Mouse (Mus musculus) intestine, postnatal 0 days (tissue): ENCODE data around the gene Adgrg1. TPM values are rescaled to one million over a fixed set of nuclear protein-coding genes. Genes with fewer than 3 reads are reported as not detected.

Source experiments
- ATAC-seq: fragments of 200-750 bp; cut with Nextera tagmentation; 2 replicates; pipeline ENCODE4 v1.8.0; 2017; ENCODE audit warnings: mild to moderate bottlenecking, moderate TSS enrichment, moderate library complexity
- H3K27ac ChIP-seq: fragments of 300-500 bp; sonication (generic); 2 replicates; pipeline ENCODE4 v1.5.1; 2014; ENCODE audit warnings: mild to moderate bottlenecking, low read depth, low read length, moderate library complexity
- H3K27me3 ChIP-seq: fragments of 300-500 bp; sonication (generic); replicated peaks from 2 replicates; pipeline ENCODE4 v1.6.1; 2014; ENCODE audit warnings: low read length, mixed read lengths; ENCODE audit not compliant: control insufficient read depth, insufficient read depth
- H3K36me3 ChIP-seq: fragments of 300-500 bp; sonication (generic); 2 replicates; pipeline ENCODE4 v1.6.1; 2014; ENCODE audit warnings: mild to moderate bottlenecking, moderate library complexity; ENCODE audit not compliant: control insufficient read depth, insufficient read depth
- H3K4me1 ChIP-seq: fragments of 300-500 bp; sonication (generic); replicated peaks from 2 replicates; pipeline ENCODE4 v1.6.1; 2014; ENCODE audit warnings: antibody characterized with exemption, low read length, mixed read lengths; ENCODE audit not compliant: control insufficient read depth, insufficient read depth
- H3K4me2 ChIP-seq: fragments of 300-500 bp; sonication (generic); replicated peaks from 2 replicates; pipeline ENCODE4 v1.6.1; 2014; ENCODE audit warnings: low read depth, mild to moderate bottlenecking, moderate library complexity
- H3K4me3 ChIP-seq: fragments of 300-500 bp; sonication (generic); 2 replicates; pipeline ENCODE4 v1.5.1; 2014; ENCODE audit warnings: low read depth, low read length
- H3K9ac ChIP-seq: fragments of 300-500 bp; sonication (generic); 2 replicates; pipeline ENCODE4 v1.6.1; 2014; ENCODE audit warnings: mild to moderate bottlenecking, low read depth, low read length
- H3K9me3 ChIP-seq: fragments of 300-500 bp; sonication (generic); 2 replicates; pipeline ENCODE4 v1.6.1; 2016; ENCODE audit warnings: mixed run types; ENCODE audit not compliant: control insufficient read depth
- CTCF ChIP-seq: sonication (generic); IDR thresholded peaks from 2 replicates; pipeline ENCODE4 v1.5.1; 2016; ENCODE audit warnings: low read depth, mild to moderate bottlenecking, control low read depth, antibody characterized with exemption, moderate library complexity
- WGBS: fragments of 180-500 bp; shearing (Covaris S2); extraction: QIAGEN DNeasy Blood & Tissue Kit; methylation state at CpG from one replicate; pipeline ENCODE4 v1.1.7; 2014; 5-methylcytosine and 5-hydroxymethylcytosine counted together
- polyA plus RNA-seq: library from polyadenylated mRNA; unstranded; fragments of >200 nt; fragmentation: Nextera tagmentation; extraction: Ambion mirVana; gene quantifications from 2 replicates; pipeline ENCODE4 v1.2.1, GENCODE M21; 2015

The Adgrg1 gene
- polyA plus RNA-seq, 1 experiment from 2014 or later, result 22.7 TPM

- Histone ChIP-seq H3K4me2 (peak overlapping the region; percentile 51), H3K9ac (no peak overlapping the region), H3K36me3 (no peaks in the 10 kb centered on the region), H3K27me3 (no peaks in the 10 kb centered on the region), H3K4me1 (0 out of 2 replicates have a peak, but pooled peaks cover 6% of the 10 kb centered on the region), H3K27ac (peak overlapping the region; percentile 60), H3K4me3 (0 out of 2 replicates have a peak overlapping the region, but pooled peaks have one; percentile 3), H3K9me3 (no peaks in the 10 kb centered on the region)
- TF ChIP-seq CTCF, result peak; percentile 62
- WGBS, result 71% methylated on average over 6 of the region's 6 CpGs
- ATAC-seq, result no peak
Measured at GRCm38 (mm10) chr8:94985023-94985422, 10.5 kb downstream of the Adgrg1 start.

- Histone ChIP-seq H3K4me2 (0 out of 2 replicates have a peak overlapping the region, but pooled peaks have one; percentile 9), H3K36me3 (no peaks in the 10 kb centered on the region), H3K4me3 (no peak overlapping the region), H3K27me3 (no peaks in the 10 kb centered on the region), H3K4me1 (peaks cover 6% of the 10 kb centered on the region; the same call in 1 of the 2 replicates), H3K9me3 (no peaks in the 10 kb centered on the region), H3K27ac (no peak overlapping the region), H3K9ac (no peak overlapping the region)
- no peak; the same call in 1 of the 2 replicates for ATAC-seq
- 50% methylated on average over 5 of the region's 5 CpGs for WGBS
- TF ChIP-seq CTCF, result no peak
Measured at GRCm38 (mm10) chr8:94986676-94987075, 12.1 kb downstream of the Adgrg1 start.

GRCm38 (mm10) chr8:94987553-94987952 is 13.0 kb downstream of the Adgrg1 start:
- Histone ChIP-seq H3K4me1 (peaks cover 13% of the 10 kb centered on the region), H3K4me2 (no peak overlapping the region)
- no peak for TF ChIP-seq CTCF

GRCm38 (mm10) chr8:94988619-94989018 is 14.1 kb downstream of the Adgrg1 start:
- no peaks in the 10 kb centered on the region for H3K27me3 ChIP-seq
- H3K4me2 ChIP-seq, result no peak overlapping the region
- ATAC-seq, result no peak
- no peak for TF ChIP-seq CTCF
- H3K27ac ChIP-seq, result no peak overlapping the region; the same call in 1 of the 2 replicates
- H3K9ac ChIP-seq, result no peak overlapping the region
- peaks cover 12% of the 10 kb centered on the region for H3K4me1 ChIP-seq
- 83% methylated on average over 6 of the region's 6 CpGs for WGBS
- H3K36me3 ChIP-seq, result no peaks in the 10 kb centered on the region
- H3K4me3 ChIP-seq, result no peak overlapping the region
- no peaks in the 10 kb centered on the region for H3K9me3 ChIP-seq

More at GRCm38 (mm10) chr8:94987553-94987952, 13.0 kb downstream of the Adgrg1 start:
- no peak for ATAC-seq
- WGBS, result 80% methylated on average over 7 of the region's 7 CpGs
- no peak overlapping the region for H3K9ac ChIP-seq
- H3K27me3 ChIP-seq, result no peaks in the 10 kb centered on the region
- H3K9me3 ChIP-seq, result no peaks in the 10 kb centered on the region
- no peaks in the 10 kb centered on the region for H3K36me3 ChIP-seq
- H3K27ac ChIP-seq, result no peak overlapping the region
- no peak overlapping the region for H3K4me3 ChIP-seq

GRCm38 (mm10) chr8:94989711-94990110 is 15.2 kb downstream of the Adgrg1 start:
- Histone ChIP-seq H3K27ac (no peak overlapping the region), H3K36me3 (no peaks in the 10 kb centered on the region), H3K27me3 (no peaks in the 10 kb centered on the region), H3K9ac (no peak overlapping the region), H3K9me3 (no peaks in the 10 kb centered on the region), H3K4me2 (no peak overlapping the region), H3K4me3 (no peak overlapping the region), H3K4me1 (peaks cover 8% of the 10 kb centered on the region)
- 88% methylated on average over 4 of the region's 4 CpGs for WGBS
- no peak for ATAC-seq
- no peak for TF ChIP-seq CTCF

- no peaks in the 10 kb centered on the region for H3K27me3 ChIP-seq
- H3K27ac ChIP-seq, result peak overlapping the region; percentile 65
- H3K36me3 ChIP-seq, result no peaks in the 10 kb centered on the region
- peaks cover 8% of the 10 kb centered on the region for H3K4me1 ChIP-seq
- H3K4me2 ChIP-seq, result no peak overlapping the region
- H3K9me3 ChIP-seq, result no peaks in the 10 kb centered on the region
- WGBS, result 51% methylated on average over 11 of the region's 11 CpGs
- ATAC-seq, result 0 out of 2 replicates have a peak, but pooled peaks have one; percentile 8
- no peak for TF ChIP-seq CTCF
- H3K4me3 ChIP-seq, result no peak overlapping the region
- H3K9ac ChIP-seq, result no peak overlapping the region
Measured at GRCm38 (mm10) chr8:94990598-94991453, 16.3 kb downstream of the Adgrg1 start.
